Mouse (Mus musculus): ENCODE data around the gene Ikzf5.
A peak's percentile ranks its signal among the peaks of the same experiment; 100 is the strongest.

GRCm38 (mm10) chr7:131411221-131411940, 1.1 kb upstream of the Ikzf5 start:
- TF ChIP-seq CTCF (IDR thresholded peaks at IDR 0.05) (no peak), EP300 (IDR thresholded peaks at IDR 0.05) (peak; percentile 13)

Data from lung, postnatal 0 days (tissue).